Mouse (Mus musculus) thymus, postnatal 4 days (tissue): ENCODE measurements around the gene Majin.

Experiments used
- DNase-seq: peaks from one replicate; pipeline ENCODE4 v3.0.0; 2021

Gene Majin

DNA sequence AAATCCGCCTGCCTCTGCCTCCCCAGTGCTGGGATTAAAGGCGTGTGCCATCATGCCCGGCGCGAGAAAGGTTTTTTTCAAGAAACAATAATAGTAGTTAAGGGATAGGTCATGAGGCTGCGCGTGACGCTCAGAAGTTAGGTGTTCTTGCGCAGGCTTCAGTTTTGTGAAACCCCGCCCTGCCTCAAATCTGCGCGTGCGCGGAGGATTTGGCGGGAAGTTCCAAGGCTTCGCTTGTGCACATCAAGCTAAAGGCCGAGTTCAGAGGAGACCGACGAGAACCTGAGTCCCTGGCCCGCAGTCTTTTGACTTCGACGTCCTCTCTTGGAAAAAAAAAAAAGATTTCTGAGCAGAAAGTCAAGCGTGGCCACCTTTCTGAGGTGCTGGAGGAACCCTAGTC, at the start of gene Majin:
TSS of gene Majin (plus strand) at position 258 of the 400 bp plus-strand sequence.
- no peak for DNase-seq

GRCm38 (mm10) chr19:6136397-6136796, 47.8 kb upstream of the Majin start:
- no peak for DNase-seq

DNA sequence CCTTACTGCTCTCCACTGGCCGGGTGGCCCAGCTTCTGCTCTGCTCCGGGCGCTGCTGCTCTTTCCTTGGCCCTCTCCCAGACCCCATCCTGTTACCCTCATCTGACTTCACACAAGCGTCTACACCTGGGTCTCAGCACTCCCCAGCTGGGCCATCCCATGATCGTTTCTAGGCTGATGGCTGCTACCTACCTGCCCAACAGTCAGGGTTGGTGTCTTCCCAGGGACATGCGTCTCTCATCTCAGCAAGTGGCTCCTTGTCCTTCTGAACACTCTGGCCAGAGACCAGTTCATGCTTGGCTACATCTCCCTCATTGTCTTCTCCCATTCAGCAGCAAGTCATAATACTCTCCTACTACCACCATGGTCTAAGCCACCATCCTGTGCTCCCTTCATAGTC, 44.5 kb upstream of the Majin start:
- DNase-seq = no peak

- no peak for DNase-seq
These were observed 43.9 kb upstream of the Majin start for GRCm38 (mm10) chr19:6140374-6140677.

DNA sequence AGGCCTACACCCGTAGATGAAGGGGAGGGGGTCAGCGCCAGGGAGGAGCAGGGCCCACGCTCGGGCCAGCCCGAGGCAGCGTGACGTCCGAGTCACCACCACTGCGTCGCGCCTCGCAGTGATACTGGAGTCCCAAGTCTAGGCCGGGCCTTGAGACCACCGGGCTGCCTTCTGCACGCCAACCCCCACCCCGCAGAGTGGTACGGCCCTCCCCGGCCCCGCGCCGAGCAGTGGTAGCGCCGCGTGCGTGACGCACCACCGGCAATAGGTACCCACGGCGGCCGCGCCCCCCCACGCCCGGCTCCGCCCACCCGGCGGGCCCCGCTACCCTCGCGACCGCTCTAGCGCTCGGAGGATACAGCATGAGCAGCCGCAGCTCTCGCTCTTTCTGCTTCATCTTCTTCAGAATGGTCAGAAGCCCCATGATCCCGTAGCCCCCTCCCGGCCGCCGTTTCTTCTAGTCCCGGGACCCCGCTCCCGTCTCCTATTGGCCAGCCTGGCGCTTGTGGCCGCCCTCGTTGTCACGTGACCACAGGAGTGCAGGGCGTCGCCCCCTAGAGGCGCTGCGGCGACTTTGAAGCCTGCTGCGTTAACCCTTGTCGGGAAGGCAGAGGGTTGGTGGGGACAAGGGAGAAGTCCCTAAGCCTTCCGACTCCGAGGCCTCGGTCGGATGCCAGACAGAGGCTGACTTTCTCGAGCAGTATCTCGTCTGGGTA, 43.4 kb upstream of the Majin start, which contains the start of gene Batf2:
TSS of gene Batf2 (plus strand) at position 306 of the 716 bp plus-strand sequence.
- DNase-seq = peak; percentile 95

DNA sequence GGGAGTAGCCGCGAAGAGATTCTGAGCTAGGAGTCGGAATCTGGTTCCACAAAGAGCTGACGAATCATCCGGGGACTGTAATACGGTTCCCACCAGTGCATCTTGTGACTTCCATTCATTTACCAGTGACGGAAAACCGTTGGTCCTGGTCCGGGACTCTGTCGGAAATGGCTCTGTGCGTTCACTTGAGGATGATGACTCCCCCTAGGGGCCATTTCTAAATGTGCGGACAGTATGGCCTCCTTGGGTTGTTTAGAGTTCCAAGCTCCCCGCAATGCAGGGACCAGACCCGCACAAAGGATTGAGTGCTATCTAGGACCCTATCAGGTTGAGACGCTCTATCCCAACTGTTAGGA, 42.8 kb upstream of the Majin start, which contains the start of gene Arl2:
TSS of gene Arl2 (minus strand) at position 155 of the 356 bp plus-strand sequence.
- peak; percentile 79 for DNase-seq

GRCm38 (mm10) chr19:6144842-6145241, 39.3 kb upstream of the Majin start:
- DNase-seq = no peak

DNA sequence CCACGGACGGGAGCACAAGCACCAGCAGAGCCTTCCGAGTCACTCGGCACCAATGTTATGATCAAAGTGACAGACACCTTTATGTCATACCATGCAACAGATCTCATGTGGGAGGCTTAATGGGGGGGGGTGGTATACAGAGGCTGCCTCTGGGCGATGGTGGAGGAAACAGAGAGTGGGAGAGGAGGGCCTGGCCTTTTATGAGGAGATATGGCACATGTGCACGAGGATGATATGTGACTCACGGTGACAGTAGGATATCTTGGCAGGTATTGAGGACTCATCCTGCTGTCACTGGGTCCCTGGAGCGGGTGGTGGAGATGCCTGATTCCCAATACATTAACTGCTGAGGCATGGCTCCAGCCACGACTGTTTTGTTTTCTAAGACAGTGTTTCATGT, 29.0 kb upstream of the Majin start:
- DNase-seq = no peak

DNA sequence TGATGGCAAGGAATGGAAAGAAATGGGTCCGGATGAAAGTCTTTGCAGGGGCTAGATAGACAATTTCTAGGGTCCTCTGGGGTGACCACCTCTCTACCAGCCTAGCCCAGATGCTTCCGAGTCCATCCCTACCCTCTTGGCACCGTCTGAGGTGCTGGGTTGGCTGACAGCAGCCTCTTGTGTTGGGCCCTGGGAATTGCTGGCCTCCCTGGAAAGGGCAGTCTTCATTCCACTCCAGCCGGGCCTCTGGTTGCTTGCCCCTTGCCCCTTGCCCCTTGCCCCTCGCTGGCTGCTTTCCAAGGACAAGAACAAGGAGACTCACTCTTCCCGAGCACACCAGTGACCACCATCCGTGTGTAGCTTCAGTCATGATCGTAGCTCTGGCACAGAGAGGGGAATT, 27.8 kb upstream of the Majin start:
- DNase-seq = no peak

- DNase-seq = no peak
These were observed 27.0 kb upstream of the Majin start for GRCm38 (mm10) chr19:6157220-6157619.

- no peak for DNase-seq
These were observed 20.2 kb upstream of the Majin start for GRCm38 (mm10) chr19:6163872-6164547.

- no peak for DNase-seq
These were observed 17.4 kb upstream of the Majin start for GRCm38 (mm10) chr19:6166750-6167149.

GRCm38 (mm10) chr19:6171215-6171614, 13.0 kb upstream of the Majin start:
- no peak for DNase-seq

- no peak for DNase-seq
These were observed 9.4 kb upstream of the Majin start for GRCm38 (mm10) chr19:6174771-6175170.

DNA sequence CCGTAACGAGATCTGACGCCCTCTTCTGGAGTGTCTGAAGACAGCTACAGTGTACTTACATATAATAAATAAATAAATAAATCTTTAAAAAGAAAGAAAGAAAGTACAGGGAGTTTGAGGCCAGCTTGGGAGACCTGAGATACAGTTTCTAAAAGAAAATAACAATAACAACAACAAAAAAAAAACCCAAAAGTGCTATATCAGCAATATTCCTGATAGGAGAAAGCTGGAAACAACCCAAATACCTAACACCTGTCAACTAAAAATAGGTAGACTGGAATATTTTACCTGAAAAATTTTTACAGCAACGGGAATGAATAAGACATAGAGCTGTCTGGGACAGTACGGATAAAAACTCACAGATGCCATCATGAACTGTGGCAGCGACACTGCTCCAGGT, 5.4 kb upstream of the Majin start:
- DNase-seq = no peak

DNA sequence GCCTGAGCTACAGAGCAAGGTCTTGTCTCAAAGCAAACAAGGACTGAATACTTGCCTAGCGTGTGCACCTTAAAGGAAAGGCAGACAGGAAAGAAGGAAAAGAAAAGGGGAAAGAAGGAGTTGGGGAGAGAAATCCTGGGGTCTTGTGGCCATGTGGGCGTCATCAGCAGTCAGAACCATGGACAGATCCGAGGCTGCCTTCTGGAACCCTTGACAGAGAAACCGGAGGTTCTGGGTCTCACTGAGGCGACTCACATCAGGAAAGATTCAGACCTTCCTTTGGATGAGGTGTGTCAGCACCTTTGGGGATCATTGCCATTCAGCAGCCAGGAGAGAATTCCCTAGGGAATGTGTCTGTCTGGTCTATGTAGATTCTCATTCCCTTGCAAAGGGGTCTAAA, 2.6 kb upstream of the Majin start:
- DNase-seq = peak; percentile 44

GRCm38 (mm10) chr19:6182534-6182933, 1.7 kb upstream of the Majin start:
- DNase-seq = peak; percentile 19

DNA sequence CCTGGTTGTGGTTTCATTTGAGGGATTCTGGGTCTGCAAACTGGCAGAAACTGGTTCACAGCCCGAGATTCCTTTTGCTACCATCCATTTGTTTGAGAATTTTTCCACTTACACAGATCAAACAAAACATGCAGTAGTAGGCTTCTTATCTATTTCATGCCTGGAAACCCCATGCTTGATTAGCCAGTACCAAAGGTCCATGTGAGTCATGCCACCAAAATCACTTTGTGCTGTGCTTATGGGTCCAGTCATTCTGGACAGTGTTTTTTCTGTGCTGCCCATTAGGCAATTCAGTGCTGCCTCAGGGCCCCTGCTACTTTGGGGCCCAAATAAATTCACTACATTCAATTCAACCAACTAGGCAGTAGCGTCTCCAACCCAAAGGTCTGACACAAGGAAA, 20.1 kb downstream of the Majin start:
- DNase-seq = no peak

GRCm38 (mm10) chr19:6206716-6207115, 22.5 kb downstream of the Majin start:
- DNase-seq = no peak

- DNase-seq = no peak
These were observed 32.0 kb downstream of the Majin start for GRCm38 (mm10) chr19:6216046-6216705.

GRCm38 (mm10) chr19:6218606-6219005, 34.4 kb downstream of the Majin start:
- no peak for DNase-seq

DNA sequence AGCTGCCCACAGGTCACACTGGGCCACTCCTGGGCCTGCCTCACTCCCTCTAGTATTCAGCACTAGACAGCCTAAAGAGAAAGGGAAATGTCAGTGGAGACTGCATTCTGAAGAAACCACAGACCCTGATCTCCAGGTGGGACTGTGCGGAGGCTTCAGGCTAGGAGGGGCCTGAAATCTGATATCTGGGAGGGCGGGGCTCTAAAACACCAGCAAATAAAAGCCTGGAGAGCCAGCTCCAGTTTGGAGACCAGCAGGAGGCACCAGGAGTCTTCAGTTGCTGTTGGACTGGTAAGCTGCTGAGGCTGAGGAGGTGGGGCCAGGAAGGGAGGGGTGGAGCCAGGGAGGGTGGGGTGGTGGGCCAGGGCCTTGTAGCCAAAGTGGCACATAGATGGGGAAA, 41.9 kb downstream of the Majin start, which contains the start of gene Gpha2:
TSS of gene Gpha2 (plus strand) at position 246 of the 400 bp plus-strand sequence.
- no peak for DNase-seq

- no peak for DNase-seq
These were observed 42.6 kb downstream of the Majin start for GRCm38 (mm10) chr19:6226763-6227162.

GRCm38 (mm10) chr19:6227864-6228263, 43.7 kb downstream of the Majin start:
- no peak for DNase-seq
